Mouse (Mus musculus): Measurements from ENCODE around the gene Ispd. TPM values are rescaled to one million over a fixed set of nuclear protein-coding genes. Genes with fewer than 3 reads are reported as not detected.

The Ispd gene
- total RNA-seq, 2 experiments from 2014 or later, result 9.3 to 9.5 TPM

- DNase-seq, result no peak
These were observed 90.2 kb downstream of the Ispd start for GRCm38 (mm10) chr12:36471411-36471810.

GRCm38 (mm10) chr12:36474171-36474570 lies 92.9 kb downstream of the Ispd start:
- no peak for DNase-seq

GRCm38 (mm10) chr12:36475269-36475668 lies 94.0 kb downstream of the Ispd start:
- DNase-seq, result no peak

DNA sequence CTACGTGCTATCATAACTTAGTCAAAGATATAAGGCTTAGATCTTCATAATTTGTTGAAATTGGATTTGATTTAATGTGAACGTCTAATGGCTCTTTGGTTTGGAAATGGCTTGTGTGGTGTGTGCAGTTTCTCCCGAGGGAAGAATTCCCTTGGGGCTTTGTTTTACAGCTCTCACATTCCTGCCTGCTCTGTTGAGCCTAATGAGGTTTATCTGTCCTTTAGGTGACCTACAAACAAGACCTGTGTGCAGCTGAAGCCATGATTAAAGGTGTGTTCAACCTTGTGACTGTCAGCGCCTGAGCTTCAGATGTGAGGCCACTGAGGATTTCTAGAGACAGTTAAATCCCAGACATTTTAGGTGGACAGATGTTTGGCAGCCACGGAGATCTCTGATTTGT lies 95.2 kb downstream of the Ispd start:
- DNase-seq, result no peak

DNA sequence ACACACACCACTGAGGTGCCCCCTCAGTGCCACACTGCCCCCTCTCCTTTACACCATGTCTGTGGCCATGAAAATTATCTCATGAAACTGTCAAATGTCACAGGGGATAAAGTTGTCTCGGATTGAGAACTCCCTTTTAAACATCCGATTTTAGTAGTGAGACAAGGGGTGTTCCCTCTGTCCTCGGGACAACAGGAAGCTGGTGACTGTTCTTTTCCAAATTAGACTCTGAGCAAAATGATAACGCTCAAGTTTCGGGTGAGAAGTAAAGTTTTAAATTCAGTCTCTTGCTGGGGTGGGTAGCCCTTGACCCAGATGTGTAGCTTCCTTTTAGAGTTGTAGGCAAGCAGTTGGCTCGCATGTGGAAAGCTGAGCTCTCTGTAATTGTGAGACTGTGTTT lies 96.3 kb downstream of the Ispd start:
- no peak for DNase-seq

DNA sequence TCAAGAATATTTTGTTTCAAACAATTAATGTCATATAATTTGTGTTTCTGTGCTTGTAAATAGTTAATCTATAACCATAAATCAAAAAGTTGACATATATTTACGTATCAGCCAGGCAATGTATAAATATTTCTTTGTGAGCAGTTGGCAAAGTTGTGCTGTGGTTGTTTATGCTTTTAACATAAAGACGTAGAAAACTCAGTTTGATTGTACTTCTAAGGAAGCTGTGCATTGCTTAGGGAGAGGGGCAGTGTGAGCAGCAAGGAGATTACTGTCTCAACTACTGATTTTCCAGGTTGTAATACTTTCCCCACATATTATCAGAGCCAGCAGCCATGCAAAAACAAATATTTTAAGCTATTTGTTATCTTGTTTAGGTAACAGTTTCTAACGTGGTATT lies 96.7 kb downstream of the Ispd start:
- no peak for DNase-seq

DNA sequence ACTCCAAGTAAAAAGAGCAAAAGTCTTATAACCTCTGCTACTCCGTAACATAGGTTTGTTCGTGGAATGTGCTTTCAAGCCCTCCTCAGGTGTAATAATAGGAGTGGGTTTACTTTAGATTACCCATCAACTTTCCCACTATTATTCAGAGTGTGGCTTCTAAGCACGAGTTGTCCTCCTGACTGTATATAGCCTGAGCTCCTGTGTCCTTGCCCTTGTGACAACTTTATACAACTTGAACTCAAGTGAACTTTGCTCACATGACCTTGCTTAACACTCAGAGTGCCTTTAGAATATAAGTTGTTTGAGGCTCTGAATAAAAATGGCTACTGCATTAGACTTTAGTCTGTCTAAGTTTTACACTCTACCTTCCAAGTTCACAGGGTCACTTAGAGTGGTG lies 100.5 kb downstream of the Ispd start:
- DNase-seq, result no peak

- no peak for DNase-seq
These were observed 102.1 kb downstream of the Ispd start for GRCm38 (mm10) chr12:36483346-36483745.

- no peak for DNase-seq
These were observed 116.3 kb downstream of the Ispd start for GRCm38 (mm10) chr12:36497565-36497964.

DNA sequence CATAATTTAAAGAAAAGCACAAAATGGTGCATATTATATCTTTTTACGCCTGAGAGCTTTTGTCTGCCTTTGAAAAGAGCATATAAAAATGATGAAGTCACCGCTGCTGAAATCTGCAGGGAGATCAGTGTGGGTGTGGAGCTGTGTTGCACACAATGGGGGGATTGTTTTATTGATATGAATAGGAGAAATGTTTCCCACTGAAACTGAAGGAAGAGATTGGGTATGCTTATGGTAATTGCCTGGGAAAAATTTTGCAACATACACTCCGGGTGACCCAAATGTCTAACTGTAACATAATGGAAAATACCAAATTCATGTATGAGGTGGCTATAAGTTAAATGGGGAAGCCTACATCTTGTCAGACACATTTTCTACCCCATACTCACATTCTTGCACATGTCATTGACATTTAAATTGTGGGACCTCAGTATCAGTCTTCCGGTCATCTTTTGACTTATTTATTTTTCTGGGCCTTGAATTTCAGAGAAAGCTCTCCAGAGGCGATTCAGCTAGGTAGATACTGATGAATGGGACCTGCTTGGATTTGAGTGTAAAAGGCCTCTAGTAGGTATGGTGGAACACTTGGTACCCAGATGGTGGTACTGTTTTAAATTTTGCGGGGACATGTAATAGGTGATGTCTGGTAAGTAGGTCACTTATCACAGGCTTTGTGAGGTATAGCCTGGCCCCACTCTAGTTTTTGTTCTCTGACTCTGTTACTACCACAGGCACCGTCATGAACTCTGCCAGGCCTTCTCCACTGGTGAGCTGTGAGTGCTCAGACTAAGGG lies 126.1 kb downstream of the Ispd start:
- DNase-seq, result no peak

DNA sequence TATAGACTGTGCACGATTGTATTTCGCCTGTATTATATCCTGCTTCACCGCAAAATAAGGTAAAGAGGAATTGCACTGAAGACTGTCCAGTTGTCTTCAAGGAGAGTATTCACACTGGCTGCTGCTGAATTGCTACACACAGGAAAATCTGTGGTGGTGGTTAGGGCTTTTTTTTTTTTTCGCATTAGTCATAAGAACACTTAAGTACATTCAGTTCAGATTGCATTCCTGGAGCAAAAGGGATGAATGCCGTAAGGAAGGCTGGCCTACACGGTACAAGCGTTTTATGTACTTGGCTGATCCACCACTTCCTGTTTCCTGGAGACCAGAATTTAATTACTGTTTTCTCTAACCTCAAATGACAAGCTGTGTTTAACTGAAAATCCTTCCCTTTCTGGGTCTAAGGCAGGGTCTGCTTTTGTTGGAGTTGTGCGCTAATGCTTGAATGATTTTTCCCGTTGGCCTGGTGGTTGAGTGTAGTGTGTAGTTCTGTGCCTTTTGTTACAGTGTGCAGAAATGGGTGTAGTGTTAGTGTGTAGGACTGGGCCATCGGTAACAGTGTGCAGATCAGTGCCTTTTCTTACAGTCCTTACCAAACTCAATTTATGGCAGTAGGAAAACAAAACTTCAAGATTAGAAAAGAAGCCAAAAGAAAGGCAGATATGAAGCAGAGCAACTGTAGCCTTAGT lies 128.8 kb downstream of the Ispd start:
- DNase-seq, result no peak

DNA sequence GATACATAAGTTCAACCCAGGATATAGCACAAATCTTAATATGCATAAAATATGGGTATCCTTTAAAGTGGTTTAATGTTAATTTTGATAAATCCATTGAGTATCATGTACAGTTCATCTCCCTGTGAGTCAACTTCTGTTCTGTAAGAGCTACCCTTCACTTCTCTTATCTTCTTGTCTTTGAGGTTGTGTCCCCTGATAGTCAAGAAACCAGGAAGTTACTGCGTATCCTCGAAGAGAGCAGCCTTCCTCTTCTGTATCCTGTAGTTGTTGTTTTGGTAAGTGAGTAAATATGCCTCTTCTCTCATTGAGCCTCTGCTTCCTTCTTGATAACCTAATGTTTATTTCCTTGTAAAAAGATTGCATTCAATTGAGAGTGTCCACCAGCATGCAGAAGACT lies 140.5 kb downstream of the Ispd start:
- no peak for DNase-seq

- DNase-seq, result no peak
These were observed 142.3 kb downstream of the Ispd start for GRCm38 (mm10) chr12:36523515-36523914.

GRCm38 (mm10) chr12:36530920-36531319 lies 149.7 kb downstream of the Ispd start:
- DNase-seq, result no peak

GRCm38 (mm10) chr12:36531421-36532072 lies 150.3 kb downstream of the Ispd start:
- DNase-seq, result no peak

DNA sequence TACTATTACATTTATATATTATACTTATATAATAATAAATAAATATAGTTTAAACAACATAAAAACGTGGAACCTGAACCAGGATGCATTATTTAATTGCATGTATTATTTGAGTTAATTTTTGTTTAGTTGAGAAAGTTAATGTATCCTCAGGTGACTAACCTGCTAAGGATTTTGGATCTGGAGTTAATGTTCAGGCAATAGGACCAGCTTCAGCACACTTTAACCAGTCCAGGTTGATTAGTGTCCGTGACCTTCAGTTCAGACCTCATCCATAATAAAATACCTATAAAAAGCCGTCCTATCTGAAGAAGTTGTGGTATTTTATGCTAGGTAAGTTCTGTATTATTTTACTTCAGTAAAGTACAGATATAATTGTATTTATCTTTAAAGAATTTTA lies 151.3 kb downstream of the Ispd start:
- DNase-seq, result no peak

DNA sequence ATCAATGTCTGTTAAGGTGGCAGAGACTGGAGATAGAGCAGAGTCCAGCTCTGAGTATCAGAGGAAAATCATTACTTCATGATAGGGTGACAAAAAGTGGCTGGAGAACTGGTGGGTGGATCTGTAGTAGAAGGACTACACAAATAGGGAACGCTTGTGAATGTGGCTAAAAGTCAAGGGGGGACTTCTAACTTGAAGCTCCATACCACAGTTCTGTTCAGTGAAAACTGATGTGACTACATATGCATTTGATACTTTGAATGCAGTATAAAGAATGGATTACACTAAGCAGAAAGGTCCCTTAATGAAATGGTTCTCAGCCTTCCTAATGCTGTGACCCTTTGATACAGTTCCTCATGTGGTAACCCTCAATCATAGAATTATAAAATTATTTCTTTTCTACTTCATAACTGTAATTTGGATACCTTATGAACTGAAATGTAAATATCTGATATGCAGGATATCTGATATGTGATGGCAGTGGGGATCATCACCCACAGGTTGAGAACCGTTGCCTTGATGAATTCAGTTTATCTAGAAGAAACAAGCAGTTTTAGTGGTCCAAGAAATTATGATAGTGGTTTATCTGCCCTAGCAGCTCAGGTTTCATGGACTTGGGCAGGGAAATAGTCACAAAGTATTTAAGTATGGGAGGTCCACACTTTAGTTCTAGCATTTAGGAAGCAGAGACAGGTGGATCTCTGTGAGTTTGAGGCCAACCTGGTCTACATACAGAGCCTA lies 152.1 kb downstream of the Ispd start:
- DNase-seq, result no peak

DNA sequence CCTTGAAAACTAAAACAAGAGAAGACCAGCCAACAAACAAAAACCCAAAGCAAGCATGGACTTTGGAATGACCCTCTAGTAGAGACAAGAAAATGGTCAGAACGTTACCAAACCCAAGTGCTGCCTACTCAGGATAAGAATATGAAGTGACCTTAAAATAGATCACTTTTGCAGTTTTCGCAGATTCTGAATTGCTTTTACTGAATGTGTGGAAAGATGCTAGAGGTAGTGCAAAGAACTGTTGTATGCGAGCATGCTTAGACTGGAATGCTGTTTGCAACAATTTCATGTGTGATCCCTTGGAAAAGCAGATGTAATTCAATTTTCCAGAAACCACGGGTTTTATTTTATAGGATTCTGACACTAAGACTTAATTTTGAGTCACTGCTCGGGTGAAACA lies 153.3 kb downstream of the Ispd start:
- no peak for DNase-seq

- DNase-seq, result no peak
These were observed 164.1 kb downstream of the Ispd start for GRCm38 (mm10) chr12:36545318-36545717.

DNA sequence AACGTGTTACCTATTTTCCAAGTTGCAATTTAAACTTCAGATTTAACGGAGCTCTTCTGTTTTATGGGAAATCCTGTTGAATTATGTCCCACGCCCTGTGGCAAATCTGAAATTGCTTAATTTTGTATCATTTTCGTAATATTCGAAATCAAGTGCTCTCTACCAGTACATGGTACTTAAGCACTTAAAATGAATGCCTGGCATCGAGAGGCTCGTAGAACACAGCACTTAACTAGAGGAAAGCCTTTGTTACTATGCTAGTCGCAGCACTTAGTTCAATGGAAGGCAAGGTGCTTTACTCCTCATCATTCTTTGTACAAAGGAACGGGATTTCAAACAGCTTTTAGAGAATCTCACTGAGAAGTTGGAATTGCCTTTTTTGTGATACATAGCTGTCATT lies 168.2 kb downstream of the Ispd start:
- DNase-seq, result no peak

DNA sequence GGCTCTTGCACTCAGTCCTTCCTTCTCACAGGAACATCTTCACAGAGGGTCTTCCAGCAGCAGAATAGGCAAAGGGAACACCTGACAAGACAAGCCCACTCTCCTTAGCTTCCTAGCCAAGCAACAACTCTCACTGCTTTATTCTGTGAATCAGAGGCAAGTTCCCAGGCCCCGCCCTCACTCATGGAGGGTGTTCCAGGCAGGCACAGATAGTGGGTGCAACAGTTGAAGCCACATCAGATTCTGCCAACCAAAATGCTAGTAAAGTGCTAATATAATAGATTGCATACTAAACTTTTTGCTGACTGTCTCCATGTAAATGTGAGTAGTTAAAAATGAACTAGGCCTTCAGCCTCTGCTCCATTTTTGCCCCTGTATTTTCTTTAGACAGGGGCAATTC lies 173.4 kb downstream of the Ispd start:
- DNase-seq, result no peak

DNA sequence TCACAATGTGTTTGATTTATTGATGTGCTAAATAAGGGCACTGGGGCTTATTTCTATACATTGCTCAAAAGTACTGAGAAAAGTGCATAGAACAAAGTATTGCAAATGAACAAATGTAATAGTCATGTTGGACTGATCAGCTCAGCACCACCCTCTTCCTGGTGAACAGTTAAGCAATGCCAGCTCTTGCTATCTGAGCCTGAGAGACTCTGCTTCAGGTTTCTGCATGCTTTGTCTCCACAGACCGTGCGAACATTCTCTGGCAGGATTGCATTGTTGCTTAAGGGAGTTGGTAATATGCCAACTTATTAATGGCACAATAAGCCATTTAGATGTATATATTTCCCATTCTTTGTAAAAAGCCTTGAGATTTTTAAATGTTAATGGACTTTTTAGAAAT lies 182.9 kb downstream of the Ispd start:
- DNase-seq, result no peak

DNA sequence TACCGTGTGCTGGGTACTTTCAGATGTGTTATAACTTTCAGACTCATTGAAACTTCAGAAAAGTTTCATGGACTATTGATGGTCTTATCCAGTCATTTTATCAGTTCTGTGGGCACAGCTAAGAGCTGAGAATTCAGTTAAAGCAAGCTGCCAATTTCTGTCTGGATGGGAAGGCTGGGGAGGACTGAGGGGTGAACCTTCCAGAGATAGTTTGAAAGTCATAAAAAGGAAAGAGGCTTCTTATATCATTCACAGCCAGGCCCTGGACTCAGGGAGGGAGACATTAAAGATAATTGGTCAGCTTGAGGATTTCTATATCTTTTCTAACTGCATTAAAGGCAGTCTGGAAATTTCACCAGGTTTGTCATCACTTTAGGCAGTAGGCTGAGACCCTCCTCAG lies 185.7 kb downstream of the Ispd start:
- no peak for DNase-seq
